Mouse (Mus musculus) myocyte (in vitro differentiated cells): Measurements from ENCODE around the gene Speg.

Source experiments
- CEBPB ChIP-seq: IDR thresholded peaks from 2 replicates; pipeline ENCODE4 v1.6.1; 2011; ENCODE audit warnings: mild to moderate bottlenecking, moderate library complexity; ENCODE audit not compliant: poor library complexity, insufficient read depth, severe bottlenecking
- E2F4 ChIP-seq: IDR thresholded peaks from one replicate; pipeline ENCODE4 v1.6.1; 2011; ENCODE audit warnings: mild to moderate bottlenecking, control low read depth, moderate library complexity; ENCODE audit not compliant: insufficient read depth
- MAX ChIP-seq: IDR thresholded peaks from one replicate; pipeline ENCODE4 v1.6.1; 2011; ENCODE audit warnings: low read depth, mild to moderate bottlenecking, control low read depth
- MYOD1 ChIP-seq, 3 experiments: IDR thresholded peaks; one replicate each; pipeline ENCODE4 v1.6.1; 2011; ENCODE audit warnings: control low read depth in 2 of 3, low read depth in 2 of 3, mild to moderate bottlenecking in 2 of 3, moderate library complexity in 1 of 3; ENCODE audit not compliant: insufficient read length in 2 of 3, control insufficient read depth in 1 of 3
- MYOG ChIP-seq, 3 experiments: IDR thresholded peaks; one replicate each; pipeline ENCODE4 v1.6.1; 2011; ENCODE audit warnings: control low read depth in 2 of 3, low read depth in 2 of 3, mild to moderate bottlenecking in 2 of 3; ENCODE audit not compliant: insufficient read length in 2 of 3, control insufficient read depth in 1 of 3, insufficient read depth in 1 of 3
- POLR2A ChIP-seq: IDR thresholded peaks from one replicate; pipeline ENCODE4 v1.6.1; 2011; ENCODE audit warnings: low read depth, mild to moderate bottlenecking, control low read depth, moderate library complexity; ENCODE audit not compliant: insufficient read length
- REST ChIP-seq: IDR thresholded peaks from one replicate; pipeline ENCODE4 v1.6.1; 2011; ENCODE audit warnings: mild to moderate bottlenecking, control low read depth, moderate library complexity; ENCODE audit not compliant: insufficient read depth, insufficient read length
- SRF ChIP-seq: IDR thresholded peaks from one replicate; pipeline ENCODE4 v1.6.1; 2011; ENCODE audit warnings: low read depth; ENCODE audit not compliant: control insufficient read depth, insufficient read length
- USF1 ChIP-seq: IDR thresholded peaks from one replicate; pipeline ENCODE4 v1.6.1; 2011; ENCODE audit warnings: low read depth, mild to moderate bottlenecking, control low read depth, moderate library complexity

- no peak for TF ChIP-seq MYOG (IDR thresholded peaks at IDR 0.05; ENCODE audit: control insufficient read depth in 1 of 3, insufficient read depth in 1 of 3, insufficient read length in 2 of 3, low read depth in 2 of 3)
- TF ChIP-seq E2F4, result no peak
- TF ChIP-seq MYOD1 (IDR thresholded peaks at IDR 0.05; ENCODE audit: control insufficient read depth in 1 of 3, insufficient read length in 2 of 3, low read depth in 2 of 3), result no peak
- no peak for TF ChIP-seq MAX
- TF ChIP-seq POLR2A, result no peak
- no peak for TF ChIP-seq SRF
- no peak for TF ChIP-seq USF1
- peak; percentile 76; the same call in 1 of the 2 replicates for TF ChIP-seq CEBPB
- TF ChIP-seq REST, result no peak
Measured at GRCm38 (mm10) chr1:75449377-75450135, 74.5 kb downstream of the Speg start.
